16 mouse cellular contexts compared by ENCODE assay signal in the genomic region with DNA sequence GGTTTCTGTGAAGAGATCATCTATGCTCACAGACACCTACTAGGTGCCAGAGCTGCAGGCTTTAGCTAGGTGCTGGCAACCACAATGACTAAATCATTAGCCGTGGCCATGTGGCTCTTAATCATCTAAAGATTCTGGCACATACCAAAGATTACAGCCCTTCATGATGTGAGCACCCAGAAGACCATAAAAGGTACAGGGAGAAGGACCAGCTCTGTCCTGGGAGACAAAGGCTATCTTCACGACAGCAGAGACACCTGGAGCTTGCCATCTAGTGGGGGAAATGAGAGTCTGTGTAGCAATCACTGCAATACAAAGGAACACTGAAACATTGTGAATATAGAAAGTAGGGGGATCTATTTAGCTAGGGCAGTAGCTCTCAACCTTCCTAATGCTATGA.
DNase-seq lines count a peak whose midpoint lies in the region; ATAC-seq and TF ChIP-seq lines count a peak whose summit lies in the region.
"Had no signal": no experiment of that assay in that cellular context is flagged by ENCODE, and none has a peak within 500 bp of the region (broad histone marks: within the 10 kb centered on the region; RNA-seq: fewer than 3 reads in every experiment).

No protein-coding gene starts in this region.

- no peak overlapping the region for H3K4me3 ChIP-seq in heart, adult 2 months
- no peak overlapping the region for H3K4me3 ChIP-seq in lung, postnatal 0 days (ENCODE audit: low read depth, low read length)
- no peak overlapping the region for H3K4me3 ChIP-seq in neural tube, embryonic 15.5 days (replicated peaks)
- H3K4me3 ChIP-seq: embryonic facial prominence, embryonic 13.5 days; kidney, embryonic 15.5 days; limb, embryonic 12.5 days; lung, embryonic 15.5 days; midbrain, embryonic 13.5 days; stomach, embryonic 15.5 days had no signal

- no peak for ATAC-seq in lung, postnatal 0 days
- ATAC-seq in neural tube, embryonic 15.5 days (ENCODE audit: low FRiP score) = 0 out of 2 replicates have a peak, but pooled peaks have one; percentile 45
- ATAC-seq: hindbrain, embryonic 16.5 days; midbrain, embryonic 13.5 days had no signal

- H3K4me2 ChIP-seq in lung, postnatal 0 days (replicated peaks; ENCODE audit: low read depth, low read length) = no peak overlapping the region
- H3K4me2 ChIP-seq in neural tube, embryonic 15.5 days = no peak overlapping the region
- H3K4me2 ChIP-seq: embryonic facial prominence, embryonic 13.5 days; kidney, embryonic 15.5 days; limb, embryonic 12.5 days; lung, embryonic 15.5 days; midbrain, embryonic 13.5 days; stomach, embryonic 15.5 days had no signal

- no peak overlapping the region for H3K27ac ChIP-seq in heart, adult 2 months
- H3K27ac ChIP-seq in lung, postnatal 0 days (ENCODE audit: low read length) = no peak overlapping the region
- no peak overlapping the region for H3K27ac ChIP-seq in neural tube, embryonic 15.5 days (replicated peaks)
- H3K27ac ChIP-seq: embryonic facial prominence, embryonic 13.5 days; kidney, embryonic 15.5 days; limb, embryonic 12.5 days; lung, embryonic 15.5 days; midbrain, embryonic 13.5 days; stomach, embryonic 15.5 days had no signal

- no peak for TF ChIP-seq EP300 in heart, adult 2 months (IDR thresholded peaks at IDR 0.05; ENCODE audit: insufficient read depth, low read depth, low read length)
- no peak for TF ChIP-seq EP300 in lung, postnatal 0 days (IDR thresholded peaks at IDR 0.05)

- H3K4me1 ChIP-seq in heart, adult 2 months (ENCODE audit: control insufficient read depth, insufficient read depth, low read length) = peaks cover 2% of the 10 kb centered on the region
- no peaks in the 10 kb centered on the region for H3K4me1 ChIP-seq in lung, postnatal 0 days (ENCODE audit: insufficient read depth, low read depth, low read length)
- peaks cover 8% of the 10 kb centered on the region; the same call in 1 of the 2 replicates for H3K4me1 ChIP-seq in neural tube, embryonic 15.5 days
- H3K4me1 ChIP-seq: embryonic facial prominence, embryonic 13.5 days; stomach, embryonic 15.5 days had no signal

- no peaks in the 10 kb centered on the region for H3K79me2 ChIP-seq in heart, adult 2 months (replicated peaks; ENCODE audit: control insufficient read depth, insufficient read depth, low read length)

- H3K36me3 ChIP-seq in heart, adult 2 months (ENCODE audit: control insufficient read depth, insufficient read depth, low read length) = no peaks in the 10 kb centered on the region
- no peaks in the 10 kb centered on the region for H3K36me3 ChIP-seq in lung, postnatal 0 days (ENCODE audit: insufficient read depth, low read length)
- no peaks in the 10 kb centered on the region for H3K36me3 ChIP-seq in neural tube, embryonic 15.5 days
- H3K36me3 ChIP-seq: embryonic facial prominence, embryonic 13.5 days; G1E; kidney, embryonic 15.5 days; limb, embryonic 12.5 days; lung, embryonic 15.5 days; midbrain, embryonic 13.5 days; stomach, embryonic 15.5 days had no signal

- H3K9me3 ChIP-seq in lung, postnatal 0 days (ENCODE audit: low read length) = no peaks in the 10 kb centered on the region
- no peaks in the 10 kb centered on the region for H3K9me3 ChIP-seq in neural tube, embryonic 15.5 days (replicated peaks)
- H3K9me3 ChIP-seq: embryonic facial prominence, embryonic 13.5 days; G1E; kidney, embryonic 15.5 days; limb, embryonic 12.5 days; lung, embryonic 15.5 days; midbrain, embryonic 13.5 days; stomach, embryonic 15.5 days had no signal

- TF ChIP-seq POLR2A in heart, adult 2 months (IDR thresholded peaks at IDR 0.05; ENCODE audit: insufficient read depth, low read depth, low read length) = no peak

- TF ChIP-seq CTCF in heart, adult 2 months (IDR thresholded peaks at IDR 0.05) = peak; percentile 45
- peak; percentile 43 for TF ChIP-seq CTCF in lung, postnatal 0 days (IDR thresholded peaks at IDR 0.05)

- 16% methylated on average over 2 of the region's 2 CpGs for WGBS in heart, adult 2 months
- WGBS in lung, postnatal 0 days = 30% methylated on average over 2 of the region's 2 CpGs
- 46% methylated on average over 2 of the region's 2 CpGs for WGBS in neural tube, embryonic 15.5 days

- no peak overlapping the region for H3K9ac ChIP-seq in heart, adult 2 months (ENCODE audit: low read depth, low read length)
- no peak overlapping the region for H3K9ac ChIP-seq in lung, postnatal 0 days (replicated peaks; ENCODE audit: low read depth)
- no peak overlapping the region for H3K9ac ChIP-seq in neural tube, embryonic 15.5 days (replicated peaks)
- H3K9ac ChIP-seq: embryonic facial prominence, embryonic 13.5 days; kidney, embryonic 15.5 days; limb, embryonic 12.5 days; lung, embryonic 15.5 days; midbrain, embryonic 13.5 days; stomach, embryonic 15.5 days had no signal

- no peak for DNase-seq in heart, adult 2 months
- DNase-seq in heart, adult 18-20 months = no peak
- DNase-seq in lung, postnatal 0 days (ENCODE audit: low spot score) = no peak
- DNase-seq in lung, postnatal 25 days (ENCODE audit: low spot score) = no peak
- DNase-seq in ZHBTc4 (ENCODE audit: low read depth, low spot score) = peak; percentile 30
- no peak for DNase-seq in retina, embryonic 14.5 days (ENCODE audit: low spot score)
- DNase-seq: right cerebral cortex, postnatal 25 days had no signal

- intact Hi-C loops in heart, adult 2 months (cut with DNase I) = no loop called here

- no peaks in the 10 kb centered on the region for H3K27me3 ChIP-seq in heart, adult 2 months (ENCODE audit: control insufficient read depth, insufficient read depth, low read length)
- no peaks in the 10 kb centered on the region for H3K27me3 ChIP-seq in lung, postnatal 0 days (replicated peaks; ENCODE audit: insufficient read depth, low read length)
- H3K27me3 ChIP-seq in neural tube, embryonic 15.5 days (replicated peaks) = no peaks in the 10 kb centered on the region; the same call in 1 of the 2 replicates
- H3K27me3 ChIP-seq: embryonic facial prominence, embryonic 13.5 days; kidney, embryonic 15.5 days; limb, embryonic 12.5 days; lung, embryonic 15.5 days; stomach, embryonic 15.5 days had no signal
